Mouse (Mus musculus) common myeloid progenitor, adult 5-6 weeks (primary cell): ENCODE results near the gene Vcpkmt. TPM values are rescaled to one million over a fixed set of nuclear protein-coding genes. Genes with fewer than 3 reads are reported as not detected.
A peak's percentile ranks its signal among the peaks of the same experiment; 100 is the strongest.

Source experiments
- ATAC-seq: replicated peaks from 2 replicates; pipeline ENCODE4 v1.8.0; 2016; ENCODE audit warnings: low read depth, mild to moderate bottlenecking, moderate TSS enrichment, inconsistent platforms; ENCODE audit not compliant: poor library complexity, severe bottlenecking
- total RNA-seq: library from RNA; stranded (forward); fragments of 200-1000, 187-1606 nt; gene quantifications from 2 replicates; pipeline ENCODE4 v1.2.3, GENCODE M21; 2017

Gene Vcpkmt
- total RNA-seq, 1 experiment from 2014 or later = 13.5 TPM

GRCm38 (mm10) chr12:69539353-69539752 lies 43.5 kb downstream of the Vcpkmt start:
- ATAC-seq = peak; percentile 57

DNA sequence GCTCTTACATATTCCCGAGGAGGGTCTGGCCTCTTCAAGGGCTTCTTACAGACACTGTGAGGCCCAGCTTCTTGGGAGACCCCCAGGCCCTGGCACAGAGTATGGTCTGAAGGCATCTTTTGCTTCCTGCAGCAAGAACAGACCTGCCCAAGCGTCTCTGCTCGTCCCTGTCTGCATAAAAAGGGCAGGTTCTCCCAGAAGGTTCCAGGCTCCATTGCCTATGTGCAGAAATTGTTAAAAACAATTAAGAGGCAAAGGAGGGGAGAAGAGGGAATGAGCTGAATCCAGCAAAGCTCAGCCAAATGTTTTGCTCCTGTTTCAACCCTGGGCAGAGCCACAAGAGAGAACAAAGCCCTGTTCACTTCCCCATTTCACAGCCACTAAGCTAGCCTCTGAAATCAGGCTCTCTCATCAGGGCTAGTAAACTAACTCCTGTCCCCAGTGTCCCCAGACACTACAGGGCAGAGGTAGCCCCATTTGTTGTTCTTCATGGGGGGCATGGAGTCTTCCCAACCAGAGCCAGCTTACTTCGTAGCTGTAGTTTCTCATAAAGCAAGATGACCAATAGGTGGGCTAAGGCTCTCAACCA lies 44.4 kb downstream of the Vcpkmt start:
- ATAC-seq = peak; percentile 37

- peak; percentile 50 for ATAC-seq
These were observed 45.0 kb downstream of the Vcpkmt start for GRCm38 (mm10) chr12:69537675-69538361.

GRCm38 (mm10) chr12:69537243-69537674 lies 45.6 kb downstream of the Vcpkmt start:
- 0 out of 2 replicates have a peak, but pooled peaks have one; percentile 2 for ATAC-seq

DNA sequence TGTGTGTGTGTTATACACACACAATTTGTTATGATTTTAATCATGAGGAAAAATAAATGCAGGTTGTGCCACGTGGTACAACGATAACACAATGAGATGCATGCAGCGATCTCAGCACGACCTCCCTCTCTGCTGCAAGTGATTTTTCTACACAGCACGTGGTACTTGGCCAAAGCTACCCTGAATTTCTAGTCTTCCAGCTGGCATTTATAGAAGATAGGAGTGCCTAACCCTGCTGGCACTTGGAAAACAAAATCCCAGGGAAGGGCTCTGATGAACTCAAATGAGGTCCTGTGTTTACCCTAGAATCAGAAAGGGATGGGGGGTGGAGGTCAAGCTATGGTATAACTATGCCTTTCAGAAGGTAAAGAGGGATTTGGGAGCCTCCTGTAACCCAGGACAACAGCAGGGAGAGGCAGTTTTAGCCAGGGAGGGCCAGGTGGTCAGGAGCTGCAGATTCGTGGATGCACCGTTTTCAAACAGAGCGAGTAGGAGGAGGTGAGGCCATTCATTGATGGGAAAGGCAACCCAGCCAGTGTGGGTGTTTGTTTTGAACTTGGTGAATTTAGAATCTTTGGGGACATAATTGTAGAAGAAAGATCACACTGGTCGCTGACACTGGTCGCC lies 46.1 kb downstream of the Vcpkmt start:
- no peak for ATAC-seq

GRCm38 (mm10) chr12:69533237-69533636 lies 49.6 kb downstream of the Vcpkmt start:
- no peak for ATAC-seq

DNA sequence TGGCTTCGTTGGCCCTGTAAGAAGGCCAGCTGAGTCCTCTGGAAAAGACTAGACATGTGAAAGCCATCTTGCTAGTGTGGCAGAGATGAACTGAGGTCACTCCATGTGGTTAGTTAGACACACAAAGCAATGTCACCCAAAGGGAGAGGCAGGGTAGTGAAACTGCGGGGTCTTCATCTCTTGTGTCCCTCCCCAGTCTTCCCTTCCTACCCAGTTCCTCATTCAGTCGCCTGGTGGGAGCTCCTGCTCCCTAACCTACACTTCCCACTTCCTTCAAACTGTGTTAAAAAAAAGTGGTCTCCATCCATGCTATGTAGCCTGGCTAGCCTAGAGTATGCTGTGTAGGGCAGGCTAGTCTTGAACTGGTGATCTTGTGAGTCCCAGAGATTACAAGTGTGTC lies 50.3 kb downstream of the Vcpkmt start:
- ATAC-seq = peak; percentile 57

GRCm38 (mm10) chr12:69532091-69532490 lies 50.7 kb downstream of the Vcpkmt start:
- no peak for ATAC-seq

- ATAC-seq = peak; percentile 15; the same call in 1 of the 2 replicates
These were observed 53.0 kb downstream of the Vcpkmt start for GRCm38 (mm10) chr12:69529694-69530403.

DNA sequence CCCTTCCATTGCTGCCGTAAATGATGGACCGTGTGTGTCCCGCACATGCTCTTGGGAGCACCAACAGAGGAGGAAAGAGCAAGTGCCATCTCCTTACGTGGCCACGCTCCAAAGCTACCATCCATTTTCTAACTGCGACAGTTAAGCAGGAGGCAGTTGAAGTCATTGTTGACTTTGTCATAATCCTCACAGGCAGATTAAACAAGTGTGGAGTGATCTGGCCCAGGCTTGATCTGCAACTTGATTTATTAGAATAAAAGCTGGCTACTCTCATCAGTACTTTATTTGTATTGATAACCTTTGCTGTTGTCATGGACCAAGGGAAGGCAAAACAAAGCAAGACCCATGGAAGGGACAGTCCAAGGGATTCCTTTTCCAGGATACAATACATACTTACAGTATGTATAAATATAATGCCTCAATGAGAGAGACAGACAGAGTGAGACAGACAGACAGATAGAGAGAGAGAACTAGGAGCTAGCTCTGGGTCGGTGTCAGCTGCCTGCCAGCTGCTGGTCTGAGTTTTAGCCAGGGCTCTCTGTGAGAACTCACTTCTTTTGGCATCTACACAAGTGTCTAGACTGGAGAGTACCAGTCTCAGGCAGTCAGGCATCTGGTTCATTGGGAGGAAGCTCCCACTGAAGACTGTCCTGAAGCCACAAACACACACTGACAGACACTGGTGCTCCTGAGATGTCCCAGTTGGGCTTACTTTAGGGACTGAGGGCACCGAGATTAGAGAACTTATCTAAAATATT lies 54.4 kb downstream of the Vcpkmt start:
- no peak for ATAC-seq

Other genes starting within 250 kb of the Vcpkmt start
- 126 and 136 TPM in 2 replicates for gene Nemf, start 225.9 kb downstream of the Vcpkmt start, total RNA-seq
- gene Arf6, start 210.9 kb downstream of the Vcpkmt start, total RNA-seq = 104 and 110 TPM in 2 replicates
- gene Gm9887, start 210.6 kb downstream of the Vcpkmt start, total RNA-seq = 1.5 TPM in 1 of 2 replicates, not detected in the other
- 40.8 and 59.9 TPM in 2 replicates for gene Sos2, start 98.8 kb upstream of the Vcpkmt start, total RNA-seq
- 34.4 and 40.3 TPM in 2 replicates for gene L2hgdh, start 141.8 kb upstream of the Vcpkmt start, total RNA-seq
- gene Atp5s, start 141.9 kb upstream of the Vcpkmt start, total RNA-seq = 27.3 and 29.0 TPM in 2 replicates
- 0.09 TPM in 1 of 2 replicates, not detected in the other for gene Cdkl1, start 208.2 kb upstream of the Vcpkmt start, total RNA-seq